Mouse (Mus musculus): ENCODE data around the gene Lhx5.

Gene Lhx5

GRCm38 (mm10) chr5:120431649-120432485 is at the start of gene Lhx5:
Gene Lhx5, plus strand, starts transcription at chr5:120431699.
- DNase-seq (ENCODE audit: low spot score in 2 of 2), result no peak

GRCm38 (mm10) chr5:120386361-120386760 is 45.1 kb upstream of the Lhx5 start:
- no peak for DNase-seq (ENCODE audit: low spot score in 2 of 2)

- DNase-seq (ENCODE audit: low spot score in 2 of 2), result no peak
Observed at GRCm38 (mm10) chr5:120388765-120389164, 42.7 kb upstream of the Lhx5 start.

GRCm38 (mm10) chr5:120389973-120390372 is 41.5 kb upstream of the Lhx5 start:
- no peak for DNase-seq (ENCODE audit: low spot score in 2 of 2)

- no peak for DNase-seq (ENCODE audit: low spot score in 2 of 2)
Observed at GRCm38 (mm10) chr5:120393871-120394667, 37.4 kb upstream of the Lhx5 start.

- no peak for DNase-seq (ENCODE audit: low spot score in 2 of 2)
Observed at GRCm38 (mm10) chr5:120397988-120398387, 33.5 kb upstream of the Lhx5 start.

- no peak for DNase-seq (ENCODE audit: low spot score in 2 of 2)
Observed at GRCm38 (mm10) chr5:120404831-120405591, 26.5 kb upstream of the Lhx5 start.

- DNase-seq (ENCODE audit: low spot score in 2 of 2), result no peak
Observed at GRCm38 (mm10) chr5:120408933-120409332, 22.6 kb upstream of the Lhx5 start.

GRCm38 (mm10) chr5:120409385-120410378 is 21.8 kb upstream of the Lhx5 start:
- no peak for DNase-seq (ENCODE audit: low spot score in 2 of 2)

- no peak for DNase-seq (ENCODE audit: low spot score in 2 of 2)
Observed at GRCm38 (mm10) chr5:120413436-120413835, 18.1 kb upstream of the Lhx5 start.

GRCm38 (mm10) chr5:120420106-120420505 is 11.4 kb upstream of the Lhx5 start:
- DNase-seq (ENCODE audit: low spot score in 2 of 2), result no peak

GRCm38 (mm10) chr5:120424039-120424438 is 7.5 kb upstream of the Lhx5 start:
- DNase-seq (ENCODE audit: low spot score in 2 of 2), result no peak

- no peak for DNase-seq (ENCODE audit: low spot score in 2 of 2)
Observed at GRCm38 (mm10) chr5:120424657-120425056, 6.8 kb upstream of the Lhx5 start.

GRCm38 (mm10) chr5:120425711-120426110 is 5.8 kb upstream of the Lhx5 start:
- DNase-seq (ENCODE audit: low spot score in 2 of 2), result no peak

- DNase-seq (ENCODE audit: low spot score in 2 of 2), result no peak
Observed at GRCm38 (mm10) chr5:120426572-120426971, 4.9 kb upstream of the Lhx5 start.

GRCm38 (mm10) chr5:120427451-120427938 is 4.0 kb upstream of the Lhx5 start:
- DNase-seq (ENCODE audit: low spot score in 2 of 2), result no peak

- no peak for DNase-seq (ENCODE audit: low spot score in 2 of 2)
Observed at GRCm38 (mm10) chr5:120428189-120428838, 3.2 kb upstream of the Lhx5 start.

- no peak for DNase-seq (ENCODE audit: low spot score in 2 of 2)
Observed at GRCm38 (mm10) chr5:120428990-120429389, 2.5 kb upstream of the Lhx5 start.

GRCm38 (mm10) chr5:120429692-120430091 is 1.8 kb upstream of the Lhx5 start:
- DNase-seq (ENCODE audit: low spot score in 2 of 2), result no peak

- DNase-seq (ENCODE audit: low spot score in 2 of 2), result no peak
Observed at GRCm38 (mm10) chr5:120431001-120431583, 407 bp upstream of the Lhx5 start.

Data from spleen, postnatal 36 days (tissue).